In the genomic region with DNA sequence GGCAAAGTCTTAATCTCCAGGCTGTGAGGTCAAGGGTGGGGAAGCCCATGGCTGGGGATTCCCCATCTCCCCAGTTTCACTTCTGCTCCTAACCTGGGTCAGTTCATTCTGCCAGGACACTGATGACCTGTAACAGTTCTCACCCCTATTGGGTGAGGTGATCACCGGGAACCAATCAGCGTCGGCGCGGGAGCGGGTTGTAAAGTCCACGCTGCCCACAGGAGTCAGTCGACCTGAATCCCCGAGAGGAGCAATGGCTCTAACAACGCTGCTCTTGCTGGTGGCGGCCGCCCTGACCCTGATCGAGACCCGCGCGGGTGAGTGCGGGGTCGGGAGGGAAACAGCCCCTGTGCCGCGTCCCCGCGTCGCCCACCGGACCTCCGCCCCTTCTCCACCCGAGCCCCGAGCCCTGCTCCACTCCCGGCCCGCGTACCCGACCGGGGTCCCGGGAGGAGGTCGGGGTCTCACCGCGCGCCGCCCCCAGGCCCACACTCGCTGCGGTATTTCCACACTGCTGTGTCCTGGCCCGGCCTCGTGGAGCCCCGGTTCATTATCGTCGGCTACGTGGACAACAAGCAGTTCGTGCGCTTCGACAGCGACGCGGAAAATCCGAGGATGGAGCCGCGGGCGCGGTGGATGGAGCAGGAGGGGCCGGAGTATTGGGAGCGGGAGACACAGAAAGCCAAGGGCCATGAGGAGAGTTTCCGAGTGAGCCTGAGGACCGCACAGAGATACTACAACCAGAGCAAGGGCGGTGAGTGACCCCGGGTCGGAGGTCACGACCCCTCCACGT, we compare ENCODE assay signal across 9 mouse cellular contexts. TPM values are rescaled to one million over a fixed set of nuclear protein-coding genes. Genes with fewer than 3 reads are reported as not detected.
A peak's percentile ranks its signal among the peaks of the same experiment; 100 is the strongest.
DNase-seq lines count a peak whose midpoint lies in the region; ATAC-seq and TF ChIP-seq lines count a peak whose summit lies in the region.
"Not testable (repeated sequence)": the region's sequence is repeated elsewhere in the genome, so short reads cannot be mapped to it uniquely, and the experiment has no call there.
"Had no signal": no experiment of that assay in that cellular context is flagged by ENCODE, and none has a peak within 500 bp of the region (broad histone marks: within the 10 kb centered on the region; RNA-seq: fewer than 3 reads in every experiment).

A gene (plus strand): TSS at position 227 of the 793 bp plus-strand sequence.

- peak within 1 kb of the TSS; percentile 53 for H3K4me2 ChIP-seq in hindbrain, embryonic 12.5 days (replicated peaks)
- H3K4me2 ChIP-seq in lung, embryonic 16.5 days (ENCODE audit: low read depth, low read length), result peak within 1 kb of the TSS; percentile 62
- peak within 1 kb of the TSS; percentile 68 for H3K4me2 ChIP-seq in neural tube, embryonic 12.5 days (replicated peaks)

- ATAC-seq in hindbrain, embryonic 12.5 days (ENCODE audit: low FRiP score), result peak; percentile 67
- peak; percentile 76 for ATAC-seq in lung, embryonic 16.5 days (ENCODE audit: low read depth)
- ATAC-seq in neural tube, embryonic 12.5 days (ENCODE audit: low FRiP score, low read depth), result peak; percentile 52

- not testable (repeated sequence) for H3K36me3 ChIP-seq in ES-Bruce4 (ENCODE audit: control insufficient read depth, insufficient read depth, low read length, poor library complexity, severe bottlenecking); hindbrain, embryonic 12.5 days; lung, embryonic 16.5 days (ENCODE audit: control insufficient read depth, insufficient read depth, low read length); neural tube, embryonic 12.5 days

- peak; percentile 73 to 76 for DNase-seq in cerebellum, postnatal 10 days
- DNase-seq in gastrocnemius, adult 2 months, result peak; percentile 48
- DNase-seq in large intestine, adult 2 months (ENCODE audit: low read depth, low spot score), result peak; percentile 27
- peak; percentile 64 for DNase-seq in testis, postnatal 10 days (ENCODE audit: low spot score)

- intact Hi-C loops in gastrocnemius, adult 2 months (cut with DNase I), result not testable (repeated sequence)

- not testable (repeated sequence) for TF ChIP-seq CTCF in ES-Bruce4 (IDR thresholded peaks at IDR 0.05; ENCODE audit: low read depth, low read length); gastrocnemius, adult 2 months (IDR thresholded peaks at IDR 0.05)

- TF ChIP-seq EP300 in ES-Bruce4 (IDR thresholded peaks at IDR 0.05; ENCODE audit: insufficient read depth, low read depth, low read length), result not testable (repeated sequence)

- H3K9me3 ChIP-seq in ES-Bruce4 (replicated peaks; ENCODE audit: control insufficient read depth, insufficient read depth, low read length, poor library complexity, severe bottlenecking); hindbrain, embryonic 12.5 days (replicated peaks); lung, embryonic 16.5 days (ENCODE audit: control insufficient read depth, low read length); neural tube, embryonic 12.5 days: not testable (repeated sequence)

- H3K9ac ChIP-seq in ES-Bruce4 (ENCODE audit: low read depth, poor library complexity, severe bottlenecking), result peak within 1 kb of the TSS; percentile 38; the same call in 1 of the 2 replicates
- peak within 1 kb of the TSS; percentile 36; the same call in 1 of the 2 replicates for H3K9ac ChIP-seq in hindbrain, embryonic 12.5 days
- peak within 1 kb of the TSS; percentile 51; the same call in 1 of the 2 replicates for H3K9ac ChIP-seq in lung, embryonic 16.5 days (ENCODE audit: low read length)
- H3K9ac ChIP-seq in neural tube, embryonic 12.5 days, result 0 out of 2 replicates have a peak within 1 kb of the TSS, but pooled peaks have one; percentile 21

- TF ChIP-seq POLR2A in ES-Bruce4 (IDR thresholded peaks at IDR 0.05; ENCODE audit: insufficient read depth, low read length), result not testable (repeated sequence)

- H3K4me3 ChIP-seq in ES-Bruce4 (ENCODE audit: low read depth, low read length), result peak within 1 kb of the TSS; percentile 59
- peak within 1 kb of the TSS; percentile 64 for H3K4me3 ChIP-seq in gastrocnemius, adult 2 months
- peak within 1 kb of the TSS; percentile 30 for H3K4me3 ChIP-seq in hindbrain, embryonic 12.5 days
- H3K4me3 ChIP-seq in lung, embryonic 16.5 days (ENCODE audit: low read length), result peak within 1 kb of the TSS; percentile 40
- H3K4me3 ChIP-seq in neural tube, embryonic 12.5 days, result peak within 1 kb of the TSS; percentile 32

- WGBS in hindbrain, embryonic 12.5 days, result 2% methylated on average over 55 of the region's 66 CpGs
- WGBS in large intestine, adult 2 months, result 1% methylated on average over 57 of the region's 66 CpGs
- 1% methylated on average over 47 of the region's 66 CpGs for WGBS in lung, embryonic 16.5 days
- WGBS in neural tube, embryonic 12.5 days, result 2% methylated on average over 56 of the region's 66 CpGs

- H3K4me1 ChIP-seq in ES-Bruce4 (ENCODE audit: control insufficient read depth, insufficient read depth, low read length); hindbrain, embryonic 12.5 days; lung, embryonic 16.5 days (replicated peaks; ENCODE audit: control insufficient read depth, insufficient read depth, low read length); neural tube, embryonic 12.5 days: not testable (repeated sequence)

- H3K27ac ChIP-seq in ES-Bruce4 (ENCODE audit: insufficient read depth, low read length); gastrocnemius, adult 2 months; hindbrain, embryonic 12.5 days; lung, embryonic 16.5 days (ENCODE audit: low read length); neural tube, embryonic 12.5 days: not testable (repeated sequence)

- not testable (repeated sequence) for H3K27me3 ChIP-seq in ES-Bruce4 (ENCODE audit: control insufficient read depth, insufficient read depth, low read length, poor library complexity, severe bottlenecking)
- peaks cover 40% of the 10 kb centered on the region for H3K27me3 ChIP-seq in hindbrain, embryonic 12.5 days
- peaks cover 11% of the 10 kb centered on the region for H3K27me3 ChIP-seq in lung, embryonic 16.5 days (ENCODE audit: control insufficient read depth, insufficient read depth, low read depth, low read length)
- H3K27me3 ChIP-seq in neural tube, embryonic 12.5 days (replicated peaks), result peaks cover 18% of the 10 kb centered on the region

RNA-seq across cellular contexts. Expression of the gene that starts here (rescaled TPM):
- 2.1 and 2.2 TPM in 2 replicates for polyA plus RNA-seq in ES-Bruce4 (2011; ENCODE audit: insufficient read depth, insufficient read length, low read depth, missing spikeins)
- total RNA-seq in gastrocnemius, adult 2 months (2021), result under 1 TPM in 1 of 2 experiments, not detected in 1; 0.18 TPM
- polyA plus RNA-seq in hindbrain, embryonic 12.5 days (2016; fragmentation: Nextera tagmentation; extraction: Ambion mirVana), result 0.10 and 0.42 TPM in 2 replicates
- polyA plus RNA-seq in large intestine, adult 2 months (2012; rRNA removed), result 52.5 and 53.5 TPM in 2 replicates
- polyA plus RNA-seq in lung, embryonic 16.5 days (2015; fragmentation: Nextera tagmentation; extraction: Ambion mirVana), result 0.48 and 1.5 TPM in 2 replicates
- 0.48 and 0.64 TPM in 2 replicates for polyA plus RNA-seq in neural tube, embryonic 12.5 days (2016; fragmentation: Nextera tagmentation; extraction: Ambion mirVana)
- polyA plus RNA-seq: myocyte had no signal

Comparison
In these comparisons a context has a peak if more than half of its experiments do, and no peak if none do; other contexts are left out.
1. RNA of the gene that starts here (polyA plus RNA-seq): 52.5 to 53.5 TPM in large intestine, adult 2 months; 2.1 to 2.2 TPM in ES-Bruce4, 0.48 to 0.64 TPM in neural tube, embryonic 12.5 days, 0.48 to 1.5 TPM in lung, embryonic 16.5 days and 0.10 to 0.42 TPM in hindbrain, embryonic 12.5 days; every median in the first group is over 10 times any median in the second.
2. Peak in DNase-seq and H3K4me3 ChIP-seq in gastrocnemius, adult 2 months; RNA of the gene not detected or under 1 TPM.
3. Peak in ATAC-seq, H3K4me3 ChIP-seq, H3K9ac ChIP-seq and H3K4me2 ChIP-seq in hindbrain, embryonic 12.5 days; RNA of the gene not detected or under 1 TPM.
4. Peak in ATAC-seq, H3K4me3 ChIP-seq, H3K9ac ChIP-seq and H3K4me2 ChIP-seq in neural tube, embryonic 12.5 days; RNA of the gene not detected or under 1 TPM.
5. Peak in every context shown above with its lines, with median percentiles within 50 percentile points of each other: H3K4me3 ChIP-seq, H3K9ac ChIP-seq, DNase-seq, ATAC-seq and H3K4me2 ChIP-seq.